Mouse (Mus musculus) CH12.LX (cell line): ENCODE data around the gene Kdm1b. TPM values are rescaled to one million over a fixed set of nuclear protein-coding genes. Genes with fewer than 3 reads are reported as not detected.

Experiments
- DNase-seq: peaks from one replicate; pipeline ENCODE4 v3.0.0-alpha.2; 2013; ENCODE audit errors: extremely low read depth
- H3K27ac ChIP-seq: 2 replicates; pipeline ENCODE4 v1.5.1; 2012; ENCODE audit warnings: low read depth, mild to moderate bottlenecking, control low read depth, moderate library complexity; ENCODE audit not compliant: insufficient read depth
- H3K27me3 ChIP-seq: replicated peaks from 2 replicates; pipeline ENCODE3; 2012; ENCODE audit warnings: inconsistent platforms
- H3K36me3 ChIP-seq, 2 experiments: replicated peaks in 1 of 2; 2 replicates each; pipeline versions ENCODE3 to v1.6.1; 2012; ENCODE audit warnings: inconsistent platforms in 1 of 2, low read length in 1 of 2, mild to moderate bottlenecking in 1 of 2, mixed read lengths in 1 of 2, moderate library complexity in 1 of 2; ENCODE audit not compliant: control insufficient read depth in 1 of 2, insufficient read depth in 1 of 2
- H3K4me1 ChIP-seq, 2 experiments: 2 replicates each; pipeline ENCODE4 v1.6.1; 2012; ENCODE audit warnings: inconsistent platforms in 1 of 2, moderate library complexity in 1 of 2; ENCODE audit not compliant: insufficient read depth in 2 of 2, control insufficient read depth in 1 of 2
- H3K4me2 ChIP-seq: 2 replicates; pipeline ENCODE4 v1.6.1; 2012; ENCODE audit warnings: low read depth, mild to moderate bottlenecking, control low read depth; ENCODE audit not compliant: poor library complexity, insufficient read depth, severe bottlenecking
- H3K4me3 ChIP-seq, 3 experiments: fragments of 150-350 bp in 1 of 3; sonication (generic) in 1 of 3; replicated peaks in 1 of 3; 2 replicates each; pipeline versions ENCODE3 to v1.5.1; 2011 to 2012; ENCODE audit warnings: low read depth in 2 of 3, low read length in 2 of 3, mild to moderate bottlenecking in 2 of 3, moderate library complexity in 2 of 3, control low read depth in 1 of 3, improper control_type of control experiment in 1 of 3, inconsistent platforms in 1 of 3, mixed read lengths in 1 of 3; ENCODE audit not compliant: poor library complexity in 1 of 3
- H3K79me2 ChIP-seq: replicated peaks from 2 replicates; pipeline ENCODE4 v1.6.1; 2012; ENCODE audit warnings: mild to moderate bottlenecking, moderate library complexity; ENCODE audit not compliant: control insufficient read depth, poor library complexity, insufficient read depth, severe bottlenecking; ENCODE audit errors: extremely low read depth
- H3K9ac ChIP-seq: 2 replicates; pipeline ENCODE4 v1.6.1; 2012; ENCODE audit warnings: low read depth, mild to moderate bottlenecking, control low read depth, moderate library complexity; ENCODE audit not compliant: insufficient read depth
- H3K9me3 ChIP-seq: replicated peaks from 2 replicates; pipeline ENCODE3; 2012; ENCODE audit warnings: low read length, inconsistent platforms, mixed read lengths
- CTCF ChIP-seq, 2 experiments: IDR thresholded peaks in 1 of 2; conservative IDR thresholded peaks in 1 of 2; 2 replicates each; pipeline ENCODE4 v1.5.1; 2011 to 2012; ENCODE audit warnings: low read depth in 2 of 2, low read length in 2 of 2, improper control_type of control experiment in 1 of 2, inconsistent platforms in 1 of 2, mild to moderate bottlenecking in 1 of 2, moderate library complexity in 1 of 2
- E2F4 ChIP-seq: IDR thresholded peaks from 2 replicates; pipeline ENCODE4 v1.6.1; 2011; ENCODE audit warnings: low read depth, low read length, improper control_type of control experiment; ENCODE audit not compliant: insufficient replicate concordance
- ETS1 ChIP-seq: conservative IDR thresholded peaks from 2 replicates; pipeline ENCODE4 v1.6.1; 2012; ENCODE audit warnings: low read depth, mild to moderate bottlenecking, inconsistent platforms, low read length, improper control_type of control experiment, moderate library complexity
- GABPA ChIP-seq: IDR thresholded peaks from 2 replicates; pipeline ENCODE4 v1.6.1; 2012; ENCODE audit warnings: low read depth, low read length, improper control_type of control experiment, inconsistent platforms; ENCODE audit not compliant: insufficient replicate concordance
- HCFC1 ChIP-seq: IDR thresholded peaks from 2 replicates; pipeline ENCODE4 v1.6.1; 2012; ENCODE audit warnings: low read depth, mild to moderate bottlenecking, inconsistent platforms, low read length, improper control_type of control experiment
- IRF4 ChIP-seq: IDR thresholded peaks from 2 replicates; pipeline ENCODE4 v1.6.1; 2014; ENCODE audit warnings: low read depth, mild to moderate bottlenecking, inconsistent platforms, low read length, improper control_type of control experiment
- JUN ChIP-seq: IDR thresholded peaks from 2 replicates; pipeline ENCODE4 v1.6.1; 2011; ENCODE audit warnings: low read depth, mild to moderate bottlenecking, low read length, improper control_type of control experiment, moderate library complexity; ENCODE audit not compliant: insufficient read depth
- JUND ChIP-seq: conservative IDR thresholded peaks from 2 replicates; pipeline ENCODE4 v1.6.1; 2011; ENCODE audit warnings: low read depth, low read length, improper control_type of control experiment
- KAT2A ChIP-seq: IDR thresholded peaks from 2 replicates; pipeline ENCODE4 v1.6.1; 2012; ENCODE audit warnings: low read length, improper control_type of control experiment, inconsistent platforms; ENCODE audit not compliant: insufficient replicate concordance
- MAFK ChIP-seq: IDR thresholded peaks from 2 replicates; pipeline ENCODE4 v1.6.1; 2011; ENCODE audit warnings: low read length, improper control_type of control experiment; ENCODE audit not compliant: insufficient replicate concordance
- MYC ChIP-seq: IDR thresholded peaks from 2 replicates; pipeline ENCODE4 v1.6.1; 2011; ENCODE audit warnings: low read depth, mild to moderate bottlenecking, improper control_type of control experiment, low read length
- NELFE ChIP-seq: IDR thresholded peaks from 2 replicates; pipeline ENCODE4 v1.6.1; 2011; ENCODE audit warnings: low read depth, low read length, improper control_type of control experiment
- NRF1 ChIP-seq: IDR thresholded peaks from 2 replicates; pipeline ENCODE4 v1.6.1; 2014; ENCODE audit warnings: low read depth, mild to moderate bottlenecking, inconsistent platforms, low read length, improper control_type of control experiment, moderate library complexity
- POLR2A ChIP-seq: IDR thresholded peaks from 2 replicates; pipeline ENCODE4 v1.6.1; 2011; ENCODE audit warnings: low read depth, mild to moderate bottlenecking, improper control_type of control experiment, low read length
- RAD21 ChIP-seq: IDR thresholded peaks from 2 replicates; pipeline ENCODE4 v1.6.1; 2011; ENCODE audit warnings: low read depth, mild to moderate bottlenecking, low read length, improper control_type of control experiment, moderate library complexity
- RCOR1 ChIP-seq: conservative IDR thresholded peaks from 2 replicates; pipeline ENCODE4 v1.6.1; 2012; ENCODE audit warnings: low read depth, mild to moderate bottlenecking, inconsistent platforms, low read length, improper control_type of control experiment
- SIN3A ChIP-seq: IDR thresholded peaks from 2 replicates; pipeline ENCODE4 v1.6.1; 2012; ENCODE audit warnings: low read length, improper control_type of control experiment, inconsistent platforms
- SMC3 ChIP-seq: IDR thresholded peaks from 2 replicates; pipeline ENCODE4 v1.6.1; 2011; ENCODE audit warnings: low read depth, low read length, improper control_type of control experiment
- USF2 ChIP-seq: conservative IDR thresholded peaks from 2 replicates; pipeline ENCODE4 v1.6.1; 2011; ENCODE audit warnings: low read depth, low read length, improper control_type of control experiment
- ZC3H11A ChIP-seq: IDR thresholded peaks from 2 replicates; pipeline ENCODE4 v1.6.1; 2012; ENCODE audit warnings: low read depth, mild to moderate bottlenecking, inconsistent platforms, low read length, improper control_type of control experiment
- ZMIZ1 ChIP-seq: IDR thresholded peaks from 2 replicates; pipeline ENCODE4 v1.6.1; 2012; ENCODE audit warnings: low read depth, mild to moderate bottlenecking, inconsistent platforms, low read length, improper control_type of control experiment
- ZNF384 ChIP-seq: IDR thresholded peaks from 2 replicates; pipeline ENCODE4 v1.6.1; 2012; ENCODE audit warnings: low read depth, low read length, improper control_type of control experiment, inconsistent platforms
- dilution Hi-C: fragments of 300-500 bp; cut with MboI; formaldehyde crosslinking; loops from 2 replicates; pipeline ENCODE4 v1.14.3; 2020; ENCODE audit warnings: low sequenced_read_pairs; ENCODE audit not compliant: extremely low pct_unique_long_range_greater_than_20kb, extremely low pct_ligation_motif_present
- in situ Hi-C: fragments of 300-500 bp; cut with MboI; formaldehyde crosslinking; loops from 3 replicates; pipeline ENCODE4 v1.14.3; 2019; ENCODE audit warnings: low sequenced_read_pairs, low pct_ligation_motif_present, low pct_unique_long_range_greater_than_20kb, mixed read lengths
- polyA plus RNA-seq: library from polyadenylated mRNA; unstranded; fragments of >175 nt; gene quantifications from 2 replicates; pipeline ENCODE4 v1.2.1, GENCODE M21; 2012; ENCODE audit warnings: low read depth; ENCODE audit not compliant: insufficient read length
- total RNA-seq, 2 experiments: library from RNA; depleted of rRNA; stranded (reverse); fragments of 300-350 nt in 1 of 2; fragments of >200 nt in 1 of 2; gene quantifications; 2 replicates each; pipeline ENCODE4 v1.2.3; 2012 to 2014

Kdm1b gene
- total and polyA plus RNA-seq, 3 experiments: 9.8 to 20.3 (median 11.1) TPM

DNA sequence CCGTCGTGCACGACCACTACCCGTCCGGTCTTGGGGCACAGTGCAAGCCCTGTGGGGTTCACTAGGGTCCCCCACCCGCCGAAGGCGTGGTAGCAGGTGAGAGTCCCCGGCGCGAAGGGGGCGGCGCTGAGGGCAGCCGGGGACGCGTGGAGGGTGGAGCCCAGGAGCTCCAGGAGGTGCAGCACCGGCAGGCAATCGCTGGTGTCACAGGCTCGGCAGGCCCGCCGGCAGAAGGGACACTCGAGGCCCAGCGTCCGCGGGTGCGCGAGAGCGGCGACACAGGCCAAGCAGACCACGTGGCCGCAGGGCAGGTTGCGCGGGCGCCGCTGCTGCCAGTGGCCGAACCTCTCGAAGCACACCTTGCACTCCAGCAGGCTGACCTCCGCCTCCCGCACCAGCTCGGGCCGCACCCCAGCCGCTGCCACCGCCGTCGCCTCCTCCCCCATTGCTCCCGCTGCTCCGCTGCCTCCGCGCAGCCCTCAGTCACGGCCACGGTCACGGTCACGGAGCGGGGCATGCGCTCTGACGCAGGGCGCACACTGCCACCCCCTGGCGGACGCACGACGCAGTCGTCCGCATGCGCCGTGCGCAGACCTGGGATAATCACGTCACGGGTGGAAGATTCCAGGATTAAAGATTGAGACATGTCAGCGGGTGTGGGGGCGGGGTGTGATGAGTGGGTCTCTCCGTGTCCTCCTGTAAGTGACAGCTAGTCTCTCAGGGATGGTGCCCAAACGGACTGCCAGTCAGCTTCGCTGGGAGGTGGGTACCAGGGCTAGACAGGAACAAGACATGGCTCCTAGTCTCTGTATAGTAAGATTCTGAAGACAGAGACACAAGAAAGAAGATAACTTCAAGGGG, 28.7 kb upstream of the Kdm1b start, which contains the start of gene Nhlrc1:
Gene Nhlrc1, minus strand, starts transcription at position 517 of the 861 bp plus-strand sequence.
- Histone ChIP-seq H3K9me3 (peaks cover 5% of the 10 kb centered on the region), H3K4me1 (no peaks in the 10 kb centered on the region; a peak in 1 of 4 replicates), H3K27ac (no peak within 1 kb of the TSS), H3K4me2 (no peak within 1 kb of the TSS)
- DNase-seq: no peak
- TF ChIP-seq POLR2A (no peak), NRF1 (no peak), RAD21 (no peak), HCFC1 (no peak), NELFE (no peak), JUND (no peak), ETS1 (no peak), JUN (no peak), KAT2A (no peak), ZC3H11A (no peak), GABPA (no peak), MYC (no peak), SIN3A (no peak), E2F4 (no peak), ZMIZ1 (no peak), IRF4 (no peak), RCOR1 (no peak)
- TF ChIP-seq, all 38 proteins: peak for 0
- dilution Hi-C loops (no loop called here), in situ Hi-C loops (loop anchor here (10.0 kb wide), 1 partner anchor 170 kb away; no protein-coding TSS in a partner anchor)
- no peak within 1 kb of the TSS for H3K9ac ChIP-seq
- H3K36me3 ChIP-seq: no peaks in the 10 kb centered on the region
- H3K27me3 ChIP-seq: no peaks in the 10 kb centered on the region
- H3K4me3 ChIP-seq: no peak within 1 kb of the TSS
- H3K79me2 ChIP-seq: no peaks in the 10 kb centered on the region

DNA sequence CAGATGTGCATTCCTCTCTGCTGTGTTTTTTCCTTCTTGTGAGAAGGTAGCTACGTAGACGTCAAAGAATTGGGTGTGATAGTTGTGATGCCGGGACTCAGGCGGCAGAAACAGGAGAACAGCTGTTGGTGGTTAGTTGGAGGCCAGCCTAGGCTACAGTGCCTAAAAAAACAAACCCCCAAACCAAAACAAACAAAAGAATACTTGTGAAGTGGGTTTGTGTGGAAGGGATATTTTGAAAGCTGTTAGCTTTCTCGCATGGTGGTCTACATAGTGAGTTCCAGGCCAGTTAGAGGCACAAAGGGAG, 28.2 kb upstream of the Kdm1b start:
- Histone ChIP-seq H3K4me2 (no peak overlapping the region), H3K79me2 (no peaks in the 10 kb centered on the region), H3K4me3 (no peak overlapping the region), H3K9ac (no peak overlapping the region), H3K9me3 (peaks cover 5% of the 10 kb centered on the region), H3K27me3 (no peaks in the 10 kb centered on the region), H3K27ac (no peak overlapping the region), H3K36me3 (no peaks in the 10 kb centered on the region), H3K4me1 (no peaks in the 10 kb centered on the region; a peak in 1 of 4 replicates)
- in situ Hi-C loops (loop anchor here (10.0 kb wide), 1 partner anchor 170 kb away; no protein-coding TSS in a partner anchor), dilution Hi-C loops (no loop called here)
- no peak for DNase-seq
- TF ChIP-seq CTCF (conservative IDR thresholded peaks at IDR 0.05 in 1 of 2, IDR thresholded peaks at IDR 0.05 in 1 of 2; ENCODE audit: low read depth in 2 of 2, low read length in 2 of 2) (no peak), ZNF384 (no peak), SMC3 (no peak), USF2 (no peak), E2F4 (no peak), MAFK (no peak), ETS1 (no peak)
